Mouse (Mus musculus): ENCODE measurements around the gene Clptm1.
"Not testable (repeated sequence)": the region's sequence is repeated elsewhere in the genome, so short reads cannot be mapped to it uniquely, and the experiment has no call there.

Clptm1 gene

GRCm38 (mm10) chr7:19691873-19692865 lies 27.3 kb upstream of the Clptm1 start, which contains the start of gene Apoc1:
Apoc1 (minus strand) TSS chr7:19692660.
- peak; percentile 82 for DNase-seq

GRCm38 (mm10) chr7:19691434-19691833 lies 26.6 kb upstream of the Clptm1 start:
- DNase-seq, result peak; percentile 32

- DNase-seq, result no peak
Observed at GRCm38 (mm10) chr7:19690845-19691244, 26.0 kb upstream of the Clptm1 start.

- no peak for DNase-seq
Observed at GRCm38 (mm10) chr7:19688611-19689010, 23.8 kb upstream of the Clptm1 start.

- no peak for DNase-seq
Observed at GRCm38 (mm10) chr7:19688101-19688500, 23.3 kb upstream of the Clptm1 start.

GRCm38 (mm10) chr7:19686927-19687583 lies 22.2 kb upstream of the Clptm1 start:
- not testable (repeated sequence) for DNase-seq

- DNase-seq, result no peak
Observed at GRCm38 (mm10) chr7:19686521-19686920, 21.7 kb upstream of the Clptm1 start.

GRCm38 (mm10) chr7:19685374-19685773 lies 20.5 kb upstream of the Clptm1 start:
- DNase-seq, result no peak

- DNase-seq, result no peak
Observed at GRCm38 (mm10) chr7:19683771-19684201, 19.0 kb upstream of the Clptm1 start.

GRCm38 (mm10) chr7:19682979-19683378 lies 18.1 kb upstream of the Clptm1 start:
- no peak for DNase-seq

- DNase-seq, result peak; percentile 29
Observed at GRCm38 (mm10) chr7:19681202-19681694, 16.4 kb upstream of the Clptm1 start, which contains the start of the genes Gm44805 and Apoc4. Gm44805 (minus strand) TSS chr7:19681423. Apoc4 (minus strand) TSS chr7:19681479.

- DNase-seq, result no peak
Observed at GRCm38 (mm10) chr7:19680702-19681101, 15.9 kb upstream of the Clptm1 start.

GRCm38 (mm10) chr7:19678901-19679300 lies 14.1 kb upstream of the Clptm1 start:
- DNase-seq, result no peak

- DNase-seq, result no peak
Observed at GRCm38 (mm10) chr7:19677872-19678271, 13.0 kb upstream of the Clptm1 start, which contains the start of gene Apoc2. Apoc2 (minus strand) TSS chr7:19677941.

GRCm38 (mm10) chr7:19676662-19677061 lies 11.8 kb upstream of the Clptm1 start:
- DNase-seq, result no peak

- DNase-seq, result no peak
Observed at GRCm38 (mm10) chr7:19675824-19676223, 11.0 kb upstream of the Clptm1 start.

- no peak for DNase-seq
Observed at GRCm38 (mm10) chr7:19673083-19673699, 8.4 kb upstream of the Clptm1 start.

- no peak for DNase-seq
Observed at GRCm38 (mm10) chr7:19671511-19671910, 6.7 kb upstream of the Clptm1 start.

- peak; percentile 97 for DNase-seq
Observed at GRCm38 (mm10) chr7:19668947-19669721, 4.3 kb upstream of the Clptm1 start.

- no peak for DNase-seq
Observed at GRCm38 (mm10) chr7:19667434-19667833, 2.6 kb upstream of the Clptm1 start.

GRCm38 (mm10) chr7:19666750-19667149 lies 1.9 kb upstream of the Clptm1 start:
- no peak for DNase-seq

- DNase-seq, result no peak
Observed at GRCm38 (mm10) chr7:19664455-19664954, 328 bp downstream of the Clptm1 start.

Measured in lung, postnatal 10 days (tissue).